Mouse (Mus musculus): ENCODE measurements at regions not wholly inside any gene's neighbourhood (a gene's known extent, or its start where the extent isn't known, plus 50 kb on each side); places are given as distances from the start of the nearest gene placed in this dataset.

- H3K9ac ChIP-seq (ENCODE audit: low read length): no peak overlapping the region
- no peak overlapping the region for H3K4me2 ChIP-seq (ENCODE audit: low read length)
- H3K27me3 ChIP-seq (ENCODE audit: control insufficient read depth, insufficient read depth, low read length): no peaks in the 10 kb centered on the region
- 69% methylated on average over 3 of the region's 3 CpGs for WGBS
- H3K9me3 ChIP-seq (ENCODE audit: control insufficient read depth, low read length): no peaks in the 10 kb centered on the region
- ATAC-seq (ENCODE audit: insufficient number of reproducible peaks, insufficient read depth, low FRiP score, low read depth): no peak
- H3K27ac ChIP-seq (replicated peaks in 1 of 2; ENCODE audit: control insufficient read depth in 1 of 2, insufficient read depth in 1 of 2, low read depth in 2 of 2, low read length in 2 of 2): no peak overlapping the region
- H3K36me3 ChIP-seq (ENCODE audit: control insufficient read depth, insufficient read depth, low read length): no peaks in the 10 kb centered on the region
- H3K4me3 ChIP-seq (ENCODE audit: control insufficient read depth in 1 of 2, insufficient read depth in 1 of 2, low read depth in 1 of 2, low read length in 2 of 2): no peak overlapping the region
- no peaks in the 10 kb centered on the region for H3K4me1 ChIP-seq (ENCODE audit: control insufficient read depth in 2 of 2, insufficient read depth in 2 of 2, low read length in 2 of 2)
Measured at GRCm38 (mm10) chr11:17386756-17387155, 129.4 kb downstream of the C1d start.

GRCm38 (mm10) chr11:17393832-17394231 lies 136.5 kb downstream of the C1d start:
- no peaks in the 10 kb centered on the region for H3K4me1 ChIP-seq (ENCODE audit: control insufficient read depth in 2 of 2, insufficient read depth in 2 of 2, low read length in 2 of 2)
- WGBS: 74% methylated on average over 6 of the region's 6 CpGs
- H3K4me2 ChIP-seq (ENCODE audit: low read length): no peak overlapping the region
- ATAC-seq (ENCODE audit: insufficient number of reproducible peaks, insufficient read depth, low FRiP score, low read depth): no peak
- H3K9me3 ChIP-seq (ENCODE audit: control insufficient read depth, low read length): no peaks in the 10 kb centered on the region
- no peaks in the 10 kb centered on the region for H3K27me3 ChIP-seq (ENCODE audit: control insufficient read depth, insufficient read depth, low read length)
- no peak overlapping the region for H3K4me3 ChIP-seq (ENCODE audit: control insufficient read depth in 1 of 2, insufficient read depth in 1 of 2, low read depth in 1 of 2, low read length in 2 of 2)
- H3K27ac ChIP-seq (replicated peaks in 1 of 2; ENCODE audit: control insufficient read depth in 1 of 2, insufficient read depth in 1 of 2, low read depth in 2 of 2, low read length in 2 of 2): no peak overlapping the region
- H3K36me3 ChIP-seq (ENCODE audit: control insufficient read depth, insufficient read depth, low read length): no peaks in the 10 kb centered on the region
- H3K9ac ChIP-seq (ENCODE audit: low read length): no peak overlapping the region

DNA sequence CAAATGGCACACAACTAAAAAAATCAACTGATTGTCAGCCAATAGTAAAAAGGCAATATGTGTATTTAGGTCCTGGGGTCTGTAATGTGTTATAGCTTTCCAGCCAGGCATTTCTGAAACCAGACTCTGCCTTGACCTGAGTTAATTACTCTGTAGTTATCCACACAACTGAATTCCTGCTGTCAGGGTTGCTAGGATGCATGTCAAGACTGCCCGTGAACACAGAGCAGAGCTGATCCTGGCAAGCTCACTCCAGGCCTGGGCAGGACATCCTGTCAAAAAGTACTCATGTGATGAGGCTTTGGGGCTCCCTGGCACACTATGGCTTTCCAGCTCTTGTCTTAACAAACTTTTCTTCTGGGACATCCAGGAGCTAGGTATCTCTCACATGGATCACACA lies 157.2 kb downstream of the C1d start:
- Histone ChIP-seq H3K36me3 (ENCODE audit: control insufficient read depth, insufficient read depth, low read length) (no peaks in the 10 kb centered on the region), H3K27ac (replicated peaks in 1 of 2; ENCODE audit: control insufficient read depth in 1 of 2, insufficient read depth in 1 of 2, low read depth in 2 of 2, low read length in 2 of 2) (no peak overlapping the region), H3K9ac (ENCODE audit: low read length) (no peak overlapping the region), H3K9me3 (ENCODE audit: control insufficient read depth, low read length) (no peaks in the 10 kb centered on the region), H3K4me1 (ENCODE audit: control insufficient read depth in 2 of 2, insufficient read depth in 2 of 2, low read length in 2 of 2) (no peaks in the 10 kb centered on the region), H3K4me2 (ENCODE audit: low read length) (no peak overlapping the region), H3K27me3 (ENCODE audit: control insufficient read depth, insufficient read depth, low read length) (no peaks in the 10 kb centered on the region), H3K4me3 (ENCODE audit: control insufficient read depth in 1 of 2, insufficient read depth in 1 of 2, low read depth in 1 of 2, low read length in 2 of 2) (no peak overlapping the region)
- 0 out of 2 replicates have a peak, but pooled peaks have one; percentile 21 for ATAC-seq (ENCODE audit: insufficient number of reproducible peaks, insufficient read depth, low FRiP score, low read depth)
- WGBS: 5% methylated on average over 1 of the region's 1 CpGs

GRCm38 (mm10) chr11:17415144-17415543 lies 157.8 kb downstream of the C1d start:
- Histone ChIP-seq H3K9me3 (ENCODE audit: control insufficient read depth, low read length) (no peaks in the 10 kb centered on the region), H3K27me3 (ENCODE audit: control insufficient read depth, insufficient read depth, low read length) (no peaks in the 10 kb centered on the region), H3K4me1 (ENCODE audit: control insufficient read depth in 2 of 2, insufficient read depth in 2 of 2, low read length in 2 of 2) (no peaks in the 10 kb centered on the region), H3K36me3 (ENCODE audit: control insufficient read depth, insufficient read depth, low read length) (no peaks in the 10 kb centered on the region), H3K4me2 (ENCODE audit: low read length) (no peak overlapping the region), H3K4me3 (ENCODE audit: control insufficient read depth in 1 of 2, insufficient read depth in 1 of 2, low read depth in 1 of 2, low read length in 2 of 2) (no peak overlapping the region), H3K9ac (ENCODE audit: low read length) (no peak overlapping the region), H3K27ac (replicated peaks in 1 of 2; ENCODE audit: control insufficient read depth in 1 of 2, insufficient read depth in 1 of 2, low read depth in 2 of 2, low read length in 2 of 2) (no peak overlapping the region)
- WGBS: 58% methylated on average over 1 of the region's 1 CpGs
- no peak for ATAC-seq (ENCODE audit: insufficient number of reproducible peaks, insufficient read depth, low FRiP score, low read depth)

GRCm38 (mm10) chr11:17417656-17418289 lies 160.4 kb downstream of the C1d start:
- H3K4me3 ChIP-seq (ENCODE audit: control insufficient read depth in 1 of 2, insufficient read depth in 1 of 2, low read depth in 1 of 2, low read length in 2 of 2): no peak overlapping the region
- H3K36me3 ChIP-seq (ENCODE audit: control insufficient read depth, insufficient read depth, low read length): no peaks in the 10 kb centered on the region
- H3K27me3 ChIP-seq (ENCODE audit: control insufficient read depth, insufficient read depth, low read length): no peaks in the 10 kb centered on the region
- WGBS: 72% methylated on average over 4 of the region's 4 CpGs
- no peak for ATAC-seq (ENCODE audit: insufficient number of reproducible peaks, insufficient read depth, low FRiP score, low read depth)
- H3K4me2 ChIP-seq (ENCODE audit: low read length): no peak overlapping the region
- H3K9me3 ChIP-seq (ENCODE audit: control insufficient read depth, low read length): peaks cover 5% of the 10 kb centered on the region; the same call in 1 of the 2 replicates
- no peaks in the 10 kb centered on the region for H3K4me1 ChIP-seq (ENCODE audit: control insufficient read depth in 2 of 2, insufficient read depth in 2 of 2, low read length in 2 of 2)
- H3K27ac ChIP-seq (replicated peaks in 1 of 2; ENCODE audit: control insufficient read depth in 1 of 2, insufficient read depth in 1 of 2, low read depth in 2 of 2, low read length in 2 of 2): no peak overlapping the region
- no peak overlapping the region for H3K9ac ChIP-seq (ENCODE audit: low read length)

- no peak overlapping the region for H3K4me2 ChIP-seq (ENCODE audit: low read length)
- no peak for ATAC-seq (ENCODE audit: insufficient number of reproducible peaks, insufficient read depth, low FRiP score, low read depth)
- H3K4me3 ChIP-seq (ENCODE audit: control insufficient read depth in 1 of 2, insufficient read depth in 1 of 2, low read depth in 1 of 2, low read length in 2 of 2): no peak overlapping the region
- H3K4me1 ChIP-seq (ENCODE audit: control insufficient read depth in 2 of 2, insufficient read depth in 2 of 2, low read length in 2 of 2): no peaks in the 10 kb centered on the region
- 48% methylated on average over 4 of the region's 4 CpGs for WGBS
- no peak overlapping the region for H3K9ac ChIP-seq (ENCODE audit: low read length)
- no peak overlapping the region for H3K27ac ChIP-seq (replicated peaks in 1 of 2; ENCODE audit: control insufficient read depth in 1 of 2, insufficient read depth in 1 of 2, low read depth in 2 of 2, low read length in 2 of 2)
- H3K36me3 ChIP-seq (ENCODE audit: control insufficient read depth, insufficient read depth, low read length): no peaks in the 10 kb centered on the region
- no peaks in the 10 kb centered on the region for H3K9me3 ChIP-seq (ENCODE audit: control insufficient read depth, low read length)
- no peaks in the 10 kb centered on the region for H3K27me3 ChIP-seq (ENCODE audit: control insufficient read depth, insufficient read depth, low read length)
Measured at GRCm38 (mm10) chr11:17442133-17442532, 184.8 kb downstream of the C1d start.

GRCm38 (mm10) chr11:17449289-17449688 lies 191.9 kb downstream of the C1d start:
- Histone ChIP-seq H3K9ac (ENCODE audit: low read length) (no peak overlapping the region), H3K4me2 (ENCODE audit: low read length) (no peak overlapping the region), H3K27ac (replicated peaks in 1 of 2; ENCODE audit: control insufficient read depth in 1 of 2, insufficient read depth in 1 of 2, low read depth in 2 of 2, low read length in 2 of 2) (no peak overlapping the region), H3K9me3 (ENCODE audit: control insufficient read depth, low read length) (no peaks in the 10 kb centered on the region), H3K4me1 (ENCODE audit: control insufficient read depth in 2 of 2, insufficient read depth in 2 of 2, low read length in 2 of 2) (no peaks in the 10 kb centered on the region), H3K27me3 (ENCODE audit: control insufficient read depth, insufficient read depth, low read length) (no peaks in the 10 kb centered on the region), H3K4me3 (ENCODE audit: control insufficient read depth in 1 of 2, insufficient read depth in 1 of 2, low read depth in 1 of 2, low read length in 2 of 2) (no peak overlapping the region), H3K36me3 (ENCODE audit: control insufficient read depth, insufficient read depth, low read length) (no peaks in the 10 kb centered on the region)
- 90% methylated on average over 7 of the region's 7 CpGs for WGBS
- ATAC-seq (ENCODE audit: insufficient number of reproducible peaks, insufficient read depth, low FRiP score, low read depth): no peak

- Histone ChIP-seq H3K9me3 (ENCODE audit: control insufficient read depth, low read length) (no peaks in the 10 kb centered on the region), H3K27ac (replicated peaks in 1 of 2; ENCODE audit: control insufficient read depth in 1 of 2, insufficient read depth in 1 of 2, low read depth in 2 of 2, low read length in 2 of 2) (no peak overlapping the region), H3K4me1 (ENCODE audit: control insufficient read depth in 2 of 2, insufficient read depth in 2 of 2, low read length in 2 of 2) (no peaks in the 10 kb centered on the region), H3K9ac (ENCODE audit: low read length) (no peak overlapping the region), H3K36me3 (ENCODE audit: control insufficient read depth, insufficient read depth, low read length) (no peaks in the 10 kb centered on the region), H3K4me3 (ENCODE audit: control insufficient read depth in 1 of 2, insufficient read depth in 1 of 2, low read depth in 1 of 2, low read length in 2 of 2) (no peak overlapping the region), H3K27me3 (ENCODE audit: control insufficient read depth, insufficient read depth, low read length) (no peaks in the 10 kb centered on the region), H3K4me2 (ENCODE audit: low read length) (no peak overlapping the region)
- WGBS: 78% methylated on average over 7 of the region's 7 CpGs
- no peak for ATAC-seq (ENCODE audit: insufficient number of reproducible peaks, insufficient read depth, low FRiP score, low read depth)
Measured at GRCm38 (mm10) chr11:17450360-17451045, 193.1 kb downstream of the C1d start.

Data from heart, embryonic 14.5 days (tissue).